ENCODE assay signal across 13 mouse cellular contexts in the genomic region with DNA sequence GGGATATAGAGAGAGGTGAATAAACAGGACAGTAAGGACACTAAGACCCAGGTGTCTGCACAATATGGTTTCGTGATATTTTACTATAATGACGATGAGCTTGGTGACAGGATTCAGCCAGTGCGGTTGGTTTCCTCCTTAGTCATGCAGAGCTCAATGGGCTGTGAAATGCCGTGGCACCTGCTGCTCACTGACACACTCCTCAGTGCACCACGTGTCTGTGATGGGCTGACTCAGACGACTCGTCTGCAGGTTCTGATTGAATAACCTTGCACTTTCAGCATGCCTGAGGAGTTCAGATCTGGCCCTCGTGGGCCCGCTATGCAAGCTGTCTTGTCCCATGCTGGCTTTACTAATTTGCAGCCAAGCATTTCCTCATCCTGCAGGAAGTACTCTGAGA.
DNase-seq lines count a peak whose midpoint lies in the region; ATAC-seq and TF ChIP-seq lines count a peak whose summit lies in the region.
"Had no signal": no experiment of that assay in that cellular context is flagged by ENCODE, and none has a peak within 500 bp of the region (broad histone marks: within the 10 kb centered on the region; RNA-seq: fewer than 3 reads in every experiment).

No protein-coding gene starts in this region.

- H3K4me3 ChIP-seq in cerebellum, adult 2 months (replicated peaks; ENCODE audit: insufficient read depth, low read depth, low read length): no peak overlapping the region
- H3K4me3 ChIP-seq in hindbrain, embryonic 15.5 days: no peak overlapping the region
- H3K4me3 ChIP-seq: forebrain, embryonic 10.5 days; heart, embryonic 13.5 days had no signal

- no peaks in the 10 kb centered on the region; the same call in 1 of the 2 replicates for H3K27me3 ChIP-seq in cerebellum, adult 2 months (ENCODE audit: control insufficient read depth, insufficient read depth, low read length)
- no peaks in the 10 kb centered on the region for H3K27me3 ChIP-seq in hindbrain, embryonic 15.5 days
- H3K27me3 ChIP-seq: heart, embryonic 13.5 days had no signal

- ATAC-seq in hindbrain, embryonic 15.5 days (ENCODE audit: low FRiP score, low read depth): peak; percentile 88
- no peak for ATAC-seq in megakaryocyte progenitor cell, adult 5-6 weeks (replicated peaks; ENCODE audit: poor library complexity)
- ATAC-seq: lung, postnatal 0 days had no signal

- no peaks in the 10 kb centered on the region for H3K4me1 ChIP-seq in cerebellum, adult 2 months (ENCODE audit: control insufficient read depth, insufficient read depth, low read length)
- no peaks in the 10 kb centered on the region for H3K4me1 ChIP-seq in hindbrain, embryonic 15.5 days (replicated peaks)
- H3K4me1 ChIP-seq: forebrain, embryonic 10.5 days had no signal

- no peak overlapping the region for H3K4me2 ChIP-seq in hindbrain, embryonic 15.5 days
- H3K4me2 ChIP-seq: heart, embryonic 13.5 days had no signal

- peak; percentile 12 to 48 for DNase-seq in cerebellum, adult 2 months
- DNase-seq in cerebellum, adult 11 months: no peak
- peak; percentile 9 to 24 for DNase-seq in B cell, adult 2 months
- peak; percentile 17 for DNase-seq in kidney, postnatal 10 days
- no peak for DNase-seq in testis, postnatal 10 days (ENCODE audit: low spot score)
- no peak for DNase-seq in adrenal gland, adult 18-20 months (ENCODE audit: low spot score in 2 of 2)
- DNase-seq: layer of hippocampus, postnatal 36 days; thymus, adult 18-20 months had no signal

- no peaks in the 10 kb centered on the region for H3K9me3 ChIP-seq in hindbrain, embryonic 15.5 days
- H3K9me3 ChIP-seq: forebrain, embryonic 10.5 days; heart, embryonic 13.5 days had no signal

- TF ChIP-seq CTCF in cerebellum, adult 2 months (IDR thresholded peaks at IDR 0.05; ENCODE audit: borderline replicate concordance, insufficient read depth, low read depth, low read length): no peak

- H3K9ac ChIP-seq in hindbrain, embryonic 15.5 days: no peak overlapping the region
- H3K9ac ChIP-seq: heart, embryonic 13.5 days had no signal

- no peaks in the 10 kb centered on the region for H3K36me3 ChIP-seq in hindbrain, embryonic 15.5 days
- H3K36me3 ChIP-seq: forebrain, embryonic 10.5 days; heart, embryonic 13.5 days had no signal

- TF ChIP-seq POLR2A in cerebellum, adult 2 months (IDR thresholded peaks at IDR 0.05; ENCODE audit: borderline replicate concordance, insufficient read depth, low read length): no peak

- H3K27ac ChIP-seq in cerebellum, adult 2 months (ENCODE audit: insufficient read depth, low read length): no peak overlapping the region
- H3K27ac ChIP-seq in hindbrain, embryonic 15.5 days (replicated peaks): no peak overlapping the region
- H3K27ac ChIP-seq: forebrain, embryonic 10.5 days; heart, embryonic 13.5 days had no signal

- 17% methylated on average over 9 of the region's 9 CpGs for WGBS in cerebellum, adult 2 months
- WGBS in hindbrain, embryonic 15.5 days: 50% methylated on average over 9 of the region's 9 CpGs

Comparison
In these comparisons a context has a peak if more than half of its experiments do, and no peak if none do; other contexts are left out.
1. DNase-seq: peak in cerebellum, adult 2 months (2 of 2), B cell, adult 2 months (2 of 2) and kidney, postnatal 10 days (single experiment); none in cerebellum, adult 11 months (single experiment), testis, postnatal 10 days (single experiment) and adrenal gland, adult 18-20 months (0 of 2).